Mouse (Mus musculus) liver, embryonic 11.5 days (tissue): ENCODE results near the gene Synrg. TPM values are rescaled to one million over a fixed set of nuclear protein-coding genes. Genes with fewer than 3 reads are reported as not detected.

Experiments used
- ATAC-seq: fragments of 200-750 bp; cut with Nextera tagmentation; replicated peaks from 2 replicates; pipeline ENCODE4 v1.8.0; 2017; ENCODE audit warnings: moderate number of reproducible peaks, mild to moderate bottlenecking, moderate TSS enrichment, moderate library complexity; ENCODE audit not compliant: low FRiP score
- DNase-seq: peaks from one replicate; pipeline ENCODE4 v3.0.0-alpha.2; 2017; ENCODE audit warnings: low spot score
- H3K27ac ChIP-seq: fragments of 300-500 bp; sonication (generic); 2 replicates; pipeline ENCODE4 v1.5.1; 2014; ENCODE audit warnings: mild to moderate bottlenecking, low read depth, low read length, control low read depth
- H3K27me3 ChIP-seq: fragments of 300-500 bp; sonication (generic); replicated peaks from 2 replicates; pipeline ENCODE4 v1.6.1; 2014; ENCODE audit warnings: low read length, mixed read lengths; ENCODE audit not compliant: control insufficient read depth, insufficient read depth
- H3K36me3 ChIP-seq: fragments of 300-500 bp; sonication (generic); 2 replicates; pipeline ENCODE4 v1.6.1; 2014; ENCODE audit warnings: mild to moderate bottlenecking, low read length, moderate library complexity, mixed read lengths; ENCODE audit not compliant: control insufficient read depth, insufficient read depth
- H3K4me1 ChIP-seq: fragments of 300-500 bp; sonication (generic); replicated peaks from 2 replicates; pipeline ENCODE4 v1.6.1; 2014; ENCODE audit warnings: low read length, mixed read lengths; ENCODE audit not compliant: control insufficient read depth, insufficient read depth
- H3K4me2 ChIP-seq: fragments of 300-500 bp; sonication (generic); 2 replicates; pipeline ENCODE4 v1.6.1; 2014; ENCODE audit warnings: mild to moderate bottlenecking, control low read depth, moderate library complexity
- H3K4me3 ChIP-seq: fragments of 300-500 bp; sonication (generic); 2 replicates; pipeline ENCODE4 v1.5.1; 2014; ENCODE audit warnings: low read depth, low read length, control low read depth
- H3K9ac ChIP-seq: fragments of 300-500 bp; sonication (generic); 2 replicates; pipeline ENCODE4 v1.6.1; 2014; ENCODE audit warnings: low read depth, low read length, control low read depth
- H3K9me3 ChIP-seq: fragments of 300-500 bp; sonication (generic); 2 replicates; pipeline ENCODE4 v1.6.1; 2016; ENCODE audit warnings: low read length, inconsistent platforms, mixed read lengths; ENCODE audit not compliant: control insufficient read depth
- WGBS: fragments of 180-500 bp; shearing (Covaris S2); extraction: QIAGEN DNeasy Blood & Tissue Kit; methylation state at CpG from one replicate; pipeline ENCODE4 v1.1.7; 2014; 5-methylcytosine and 5-hydroxymethylcytosine counted together
- polyA plus RNA-seq: library from polyadenylated mRNA; unstranded; fragments of >200 nt; fragmentation: Nextera tagmentation; extraction: Ambion mirVana; gene quantifications from 2 replicates; pipeline ENCODE4 v1.2.1, GENCODE M21; 2014

Gene Synrg
- polyA plus RNA-seq, 1 experiment from 2014 or later = 9.0 TPM

GRCm38 (mm10) chr11:83941950-83942840 lies 22.0 kb upstream of the Synrg start, which contains the start of gene Ddx52:
Ddx52 (plus strand) TSS chr11:83942062.
- Histone ChIP-seq H3K27me3 (no peaks in the 10 kb centered on the region), H3K27ac (peak within 1 kb of the TSS; percentile 17; the same call in 1 of the 2 replicates), H3K4me3 (peak within 1 kb of the TSS; percentile 79), H3K36me3 (peaks cover 24% of the 10 kb centered on the region), H3K9ac (peak within 1 kb of the TSS; percentile 84), H3K4me2 (peak within 1 kb of the TSS; percentile 82), H3K9me3 (no peaks in the 10 kb centered on the region), H3K4me1 (no peaks in the 10 kb centered on the region; the same call in 1 of the 2 replicates)
- ATAC-seq (peak; percentile 92), DNase-seq (peak; percentile 82)
- under 1% methylated on average over 49 of the region's 49 CpGs for WGBS

GRCm38 (mm10) chr11:83956822-83957221 lies 7.4 kb upstream of the Synrg start:
- 89% methylated on average over 2 of the region's 2 CpGs for WGBS
- peaks cover 45% of the 10 kb centered on the region for H3K36me3 ChIP-seq

GRCm38 (mm10) chr11:83961983-83962382 lies 2.2 kb upstream of the Synrg start:
- no peak overlapping the region for H3K27ac ChIP-seq
- no peak overlapping the region for H3K4me3 ChIP-seq
- no peaks in the 10 kb centered on the region for H3K9me3 ChIP-seq
- no peak overlapping the region for H3K9ac ChIP-seq
- no peaks in the 10 kb centered on the region for H3K27me3 ChIP-seq
- peaks cover 10% of the 10 kb centered on the region for H3K4me1 ChIP-seq
- H3K4me2 ChIP-seq = no peak overlapping the region
- peaks cover 26% of the 10 kb centered on the region for H3K36me3 ChIP-seq
- WGBS = 82% methylated on average over 3 of the region's 3 CpGs
- DNase-seq = no peak
- ATAC-seq = no peak

More at GRCm38 (mm10) chr11:83956822-83957221, 7.4 kb upstream of the Synrg start:
- no peak overlapping the region for H3K4me2 ChIP-seq
- ATAC-seq (no peak), DNase-seq (no peak)
- no peak overlapping the region for H3K27ac ChIP-seq
- H3K4me1 ChIP-seq = no peaks in the 10 kb centered on the region
- no peaks in the 10 kb centered on the region for H3K9me3 ChIP-seq
- no peaks in the 10 kb centered on the region for H3K27me3 ChIP-seq
- H3K4me3 ChIP-seq = no peak overlapping the region
- no peak overlapping the region for H3K9ac ChIP-seq

GRCm38 (mm10) chr11:83967436-83968204 lies 3.4 kb downstream of the Synrg start:
- DNase-seq = no peak
- Histone ChIP-seq H3K9me3 (no peaks in the 10 kb centered on the region), H3K36me3 (no peaks in the 10 kb centered on the region), H3K4me1 (peaks cover 20% of the 10 kb centered on the region), H3K4me2 (peak overlapping the region; percentile 12; the same call in 1 of the 2 replicates), H3K4me3 (no peak overlapping the region), H3K27ac (no peak overlapping the region), H3K9ac (no peak overlapping the region), H3K27me3 (no peaks in the 10 kb centered on the region)
- 43% methylated on average over 8 of the region's 8 CpGs for WGBS
- peak; percentile 71 for ATAC-seq

GRCm38 (mm10) chr11:83968205-83968575 lies 4.0 kb downstream of the Synrg start:
- WGBS = 63% methylated on average over 6 of the region's 6 CpGs
- no peak overlapping the region for H3K27ac ChIP-seq
- H3K36me3 ChIP-seq = no peaks in the 10 kb centered on the region
- H3K4me3 ChIP-seq = no peak overlapping the region
- no peaks in the 10 kb centered on the region for H3K9me3 ChIP-seq
- H3K27me3 ChIP-seq = no peaks in the 10 kb centered on the region
- DNase-seq (no peak), ATAC-seq (no peak)
- peaks cover 20% of the 10 kb centered on the region for H3K4me1 ChIP-seq
- H3K4me2 ChIP-seq = no peak overlapping the region
- H3K9ac ChIP-seq = no peak overlapping the region

GRCm38 (mm10) chr11:83969040-83969439 lies 4.8 kb downstream of the Synrg start:
- Histone ChIP-seq H3K27ac (no peak overlapping the region), H3K9me3 (no peaks in the 10 kb centered on the region), H3K27me3 (no peaks in the 10 kb centered on the region), H3K9ac (no peak overlapping the region), H3K4me1 (peaks cover 16% of the 10 kb centered on the region), H3K36me3 (no peaks in the 10 kb centered on the region), H3K4me2 (no peak overlapping the region), H3K4me3 (no peak overlapping the region)
- DNase-seq = no peak
- ATAC-seq = no peak
- WGBS = 88% methylated on average over 3 of the region's 3 CpGs

GRCm38 (mm10) chr11:83974561-83975346 lies 10.5 kb downstream of the Synrg start:
- Histone ChIP-seq H3K36me3 (peaks cover 4% of the 10 kb centered on the region), H3K9me3 (no peaks in the 10 kb centered on the region), H3K27me3 (no peaks in the 10 kb centered on the region), H3K4me3 (no peak overlapping the region), H3K27ac (no peak overlapping the region), H3K4me1 (peaks cover 14% of the 10 kb centered on the region), H3K9ac (no peak overlapping the region), H3K4me2 (no peak overlapping the region)
- DNase-seq (no peak), ATAC-seq (no peak)
- WGBS = 86% methylated on average over 7 of the region's 7 CpGs

- Histone ChIP-seq H3K4me3 (no peak overlapping the region), H3K27ac (no peak overlapping the region), H3K9ac (no peak overlapping the region), H3K9me3 (no peaks in the 10 kb centered on the region), H3K36me3 (peaks cover 4% of the 10 kb centered on the region), H3K4me2 (no peak overlapping the region), H3K27me3 (no peaks in the 10 kb centered on the region), H3K4me1 (peaks cover 14% of the 10 kb centered on the region)
- 62% methylated on average over 1 of the region's 1 CpGs for WGBS
- DNase-seq (no peak), ATAC-seq (peak; percentile 54; the same call in 1 of the 2 replicates)
Measured at GRCm38 (mm10) chr11:83975488-83975887, 11.3 kb downstream of the Synrg start.
